Mouse (Mus musculus) megakaryocyte-erythroid progenitor cell, adult 5-6 weeks (primary cell): ENCODE measurements around the gene Mier2. TPM values are rescaled to one million over a fixed set of nuclear protein-coding genes. Genes with fewer than 3 reads are reported as not detected.

Experiments
- ATAC-seq: replicated peaks from 2 replicates; pipeline ENCODE4 v1.8.0; 2016; ENCODE audit warnings: mild to moderate bottlenecking, inconsistent platforms; ENCODE audit not compliant: severe bottlenecking, poor library complexity, low FRiP score, low TSS enrichment
- total RNA-seq, 2 experiments: library from RNA; stranded (forward) in 1 of 2; stranded (reverse) in 1 of 2; fragments of 200-1000, 215-1000 nt in 1 of 2; fragments of >200 nt in 1 of 2; fragmentation: Nextera tagmentation in 1 of 2; gene quantifications; 2 replicates each; pipeline ENCODE4 v1.2.3; 2014 to 2017

The Mier2 gene
- total RNA-seq (2014; fragmentation: Nextera tagmentation) (5.9 and 8.5 TPM in 2 replicates), total RNA-seq (2017) (2.1 and 12.3 TPM in 2 replicates)

- ATAC-seq, result peak; percentile 58
Measured at GRCm38 (mm10) chr10:79554330-79555237, at the start of gene Mier2. Mier2 (minus strand) TSS chr10:79555199.

- no peak for ATAC-seq
Measured at GRCm38 (mm10) chr10:79597936-79598230, 42.9 kb upstream of the Mier2 start.

GRCm38 (mm10) chr10:79597051-79597935 is 42.3 kb upstream of the Mier2 start:
- no peak for ATAC-seq

GRCm38 (mm10) chr10:79595590-79595929 is 40.6 kb upstream of the Mier2 start:
- 0 out of 2 replicates have a peak, but pooled peaks have one; percentile 9 for ATAC-seq

- peak; percentile 94 for ATAC-seq
Measured at GRCm38 (mm10) chr10:79594872-79595589, 40.0 kb upstream of the Mier2 start.

GRCm38 (mm10) chr10:79594111-79594510 is 39.1 kb upstream of the Mier2 start:
- no peak for ATAC-seq

- no peak for ATAC-seq
Measured at GRCm38 (mm10) chr10:79590702-79591101, 35.7 kb upstream of the Mier2 start.

- ATAC-seq, result no peak
Measured at GRCm38 (mm10) chr10:79587752-79588126, 32.7 kb upstream of the Mier2 start.

- ATAC-seq, result no peak
Measured at GRCm38 (mm10) chr10:79587061-79587751, 32.2 kb upstream of the Mier2 start, which contains the start of gene Theg. Theg (minus strand) TSS chr10:79587331.

- ATAC-seq, result no peak
Measured at GRCm38 (mm10) chr10:79586243-79586642, 31.2 kb upstream of the Mier2 start.

GRCm38 (mm10) chr10:79585723-79586122 is 30.7 kb upstream of the Mier2 start:
- no peak for ATAC-seq

- ATAC-seq, result no peak
Measured at GRCm38 (mm10) chr10:79585136-79585535, 30.1 kb upstream of the Mier2 start.

GRCm38 (mm10) chr10:79584426-79584825 is 29.4 kb upstream of the Mier2 start:
- no peak for ATAC-seq

GRCm38 (mm10) chr10:79584021-79584420 is 29.0 kb upstream of the Mier2 start:
- no peak for ATAC-seq

- no peak for ATAC-seq
Measured at GRCm38 (mm10) chr10:79581501-79581900, 26.5 kb upstream of the Mier2 start.

- peak; percentile 56; the same call in 1 of the 2 replicates for ATAC-seq
Measured at GRCm38 (mm10) chr10:79580811-79581210, 25.8 kb upstream of the Mier2 start.

GRCm38 (mm10) chr10:79580356-79580755 is 25.4 kb upstream of the Mier2 start:
- ATAC-seq, result no peak

GRCm38 (mm10) chr10:79579781-79580180 is 24.8 kb upstream of the Mier2 start:
- no peak for ATAC-seq

- ATAC-seq, result no peak
Measured at GRCm38 (mm10) chr10:79578891-79579290, 23.9 kb upstream of the Mier2 start.
